Mouse (Mus musculus) neural tube, embryonic 14.5 days (tissue): Measurements from ENCODE around the gene C330021F23Rik. TPM values are rescaled to one million over a fixed set of nuclear protein-coding genes. Genes with fewer than 3 reads are reported as not detected.
A peak's percentile ranks its signal among the peaks of the same experiment; 100 is the strongest.

Experiments
- ATAC-seq: fragments of 200-750 bp; cut with Nextera tagmentation; 2 replicates; pipeline ENCODE4 v1.8.0; 2017; ENCODE audit warnings: low read depth, mild to moderate bottlenecking, moderate TSS enrichment, moderate library complexity
- H3K27ac ChIP-seq: fragments of 300-500 bp; sonication (generic); 2 replicates; pipeline ENCODE4 v1.5.1; 2014; ENCODE audit warnings: low read depth, mild to moderate bottlenecking, control low read depth, low read length, moderate library complexity, mixed read lengths
- H3K27me3 ChIP-seq: fragments of 300-500 bp; sonication (generic); 2 replicates; pipeline ENCODE4 v1.6.1; 2014; ENCODE audit warnings: low read length; ENCODE audit not compliant: control insufficient read depth, insufficient read depth
- H3K36me3 ChIP-seq: fragments of 300-500 bp; sonication (generic); 2 replicates; pipeline ENCODE4 v1.6.1; 2014; ENCODE audit warnings: low read length, mixed read lengths; ENCODE audit not compliant: control insufficient read depth, insufficient read depth
- H3K4me1 ChIP-seq: fragments of 300-500 bp; sonication (generic); 2 replicates; pipeline ENCODE4 v1.6.1; 2014; ENCODE audit warnings: low read length; ENCODE audit not compliant: control insufficient read depth, insufficient read depth
- H3K4me2 ChIP-seq: fragments of 300-500 bp; sonication (generic); 2 replicates; pipeline ENCODE4 v1.6.1; 2014; ENCODE audit warnings: mild to moderate bottlenecking, low read depth, low read length, control low read depth
- H3K4me3 ChIP-seq: fragments of 300-500 bp; sonication (generic); 2 replicates; pipeline ENCODE4 v1.5.1; 2014; ENCODE audit warnings: low read depth, low read length, control low read depth, mixed read lengths
- H3K9ac ChIP-seq: fragments of 300-500 bp; sonication (generic); replicated peaks from 2 replicates; pipeline ENCODE4 v1.6.1; 2014; ENCODE audit warnings: low read depth, mild to moderate bottlenecking, control low read depth, low read length, mixed read lengths
- H3K9me3 ChIP-seq: fragments of 300-500 bp; sonication (generic); 2 replicates; pipeline ENCODE4 v1.6.1; 2016; ENCODE audit warnings: low read length; ENCODE audit not compliant: control insufficient read depth
- WGBS: fragments of 180-500 bp; shearing (Covaris S2); extraction: QIAGEN DNeasy Blood & Tissue Kit; methylation state at CpG from one replicate; pipeline ENCODE4 v1.1.7; 2014; 5-methylcytosine and 5-hydroxymethylcytosine counted together
- polyA plus RNA-seq: library from polyadenylated mRNA; unstranded; fragments of >200 nt; fragmentation: Nextera tagmentation; extraction: Ambion mirVana; gene quantifications from 2 replicates; pipeline ENCODE4 v1.2.1, GENCODE M21; 2014

Gene C330021F23Rik
- polyA plus RNA-seq, 1 experiment from 2014 or later = 0.60 TPM

- no peaks in the 10 kb centered on the region for H3K4me1 ChIP-seq
- 96% methylated on average over 4 of the region's 4 CpGs for WGBS
- no peak overlapping the region for H3K9ac ChIP-seq
- no peaks in the 10 kb centered on the region for H3K9me3 ChIP-seq
- H3K4me3 ChIP-seq = no peak overlapping the region
- H3K27ac ChIP-seq = no peak overlapping the region
- no peak overlapping the region for H3K4me2 ChIP-seq
- peaks cover 43% of the 10 kb centered on the region for H3K36me3 ChIP-seq
- ATAC-seq = no peak
- no peaks in the 10 kb centered on the region for H3K27me3 ChIP-seq
These were observed 27.7 kb upstream of the C330021F23Rik start for GRCm38 (mm10) chr8:3540076-3540475.

- ATAC-seq = no peak
- Histone ChIP-seq H3K4me1 (no peaks in the 10 kb centered on the region), H3K9me3 (no peaks in the 10 kb centered on the region), H3K27me3 (no peaks in the 10 kb centered on the region), H3K27ac (no peak overlapping the region), H3K4me3 (no peak overlapping the region), H3K4me2 (no peak overlapping the region), H3K9ac (no peak overlapping the region), H3K36me3 (peaks cover 18% of the 10 kb centered on the region)
- WGBS = 91% methylated on average over 2 of the region's 2 CpGs
These were observed 21.3 kb upstream of the C330021F23Rik start for GRCm38 (mm10) chr8:3546511-3546910.

GRCm38 (mm10) chr8:3552240-3552639 lies 15.6 kb upstream of the C330021F23Rik start:
- no peak overlapping the region for H3K4me2 ChIP-seq
- 79% methylated on average over 1 of the region's 1 CpGs for WGBS
- no peak overlapping the region for H3K4me3 ChIP-seq
- H3K4me1 ChIP-seq = no peaks in the 10 kb centered on the region
- H3K9me3 ChIP-seq = no peaks in the 10 kb centered on the region
- H3K27ac ChIP-seq = no peak overlapping the region
- H3K9ac ChIP-seq = no peak overlapping the region
- no peaks in the 10 kb centered on the region for H3K27me3 ChIP-seq
- no peaks in the 10 kb centered on the region for H3K36me3 ChIP-seq
- no peak for ATAC-seq

- Histone ChIP-seq H3K36me3 (no peaks in the 10 kb centered on the region), H3K4me1 (no peaks in the 10 kb centered on the region), H3K9ac (no peak overlapping the region), H3K4me2 (no peak overlapping the region), H3K27ac (no peak overlapping the region), H3K27me3 (no peaks in the 10 kb centered on the region), H3K4me3 (no peak overlapping the region), H3K9me3 (no peaks in the 10 kb centered on the region)
- WGBS = 66% methylated on average over 4 of the region's 4 CpGs
- peak; percentile 93 for ATAC-seq
These were observed 11.7 kb upstream of the C330021F23Rik start for GRCm38 (mm10) chr8:3556114-3556513.

GRCm38 (mm10) chr8:3568378-3568777 lies 588 bp downstream of the C330021F23Rik start:
- no peaks in the 10 kb centered on the region for H3K36me3 ChIP-seq
- no peak overlapping the region for H3K4me2 ChIP-seq
- no peak overlapping the region for H3K27ac ChIP-seq
- H3K4me3 ChIP-seq = no peak overlapping the region
- 4% methylated on average over 7 of the region's 7 CpGs for WGBS
- ATAC-seq = no peak
- no peaks in the 10 kb centered on the region for H3K9me3 ChIP-seq
- H3K4me1 ChIP-seq = 0 out of 2 replicates have a peak, but pooled peaks cover 3% of the 10 kb centered on the region
- no peak overlapping the region for H3K9ac ChIP-seq
- no peaks in the 10 kb centered on the region for H3K27me3 ChIP-seq

GRCm38 (mm10) chr8:3569784-3570183 lies 2.0 kb downstream of the C330021F23Rik start:
- H3K4me1 ChIP-seq = 0 out of 2 replicates have a peak, but pooled peaks cover 3% of the 10 kb centered on the region
- H3K9ac ChIP-seq = no peak overlapping the region
- no peak overlapping the region for H3K27ac ChIP-seq
- H3K4me3 ChIP-seq = no peak overlapping the region
- no peak for ATAC-seq
- H3K9me3 ChIP-seq = no peaks in the 10 kb centered on the region
- H3K36me3 ChIP-seq = no peaks in the 10 kb centered on the region
- H3K27me3 ChIP-seq = no peaks in the 10 kb centered on the region
- 91% methylated on average over 5 of the region's 5 CpGs for WGBS
- H3K4me2 ChIP-seq = no peak overlapping the region

GRCm38 (mm10) chr8:3574546-3574945 lies 6.8 kb downstream of the C330021F23Rik start:
- ATAC-seq = no peak
- 91% methylated on average over 3 of the region's 3 CpGs for WGBS

GRCm38 (mm10) chr8:3576211-3576960 lies 8.6 kb downstream of the C330021F23Rik start:
- no peaks in the 10 kb centered on the region for H3K36me3 ChIP-seq
- no peak overlapping the region for H3K27ac ChIP-seq
- H3K4me2 ChIP-seq = no peak overlapping the region
- no peak overlapping the region for H3K4me3 ChIP-seq
- H3K4me1 ChIP-seq = no peaks in the 10 kb centered on the region
- no peaks in the 10 kb centered on the region for H3K27me3 ChIP-seq
- H3K9ac ChIP-seq = no peak overlapping the region
- H3K9me3 ChIP-seq = no peaks in the 10 kb centered on the region
- ATAC-seq = no peak
- WGBS = 79% methylated on average over 15 of the region's 15 CpGs

More at GRCm38 (mm10) chr8:3574546-3574945, 6.8 kb downstream of the C330021F23Rik start:
- H3K9ac ChIP-seq = no peak overlapping the region
- no peak overlapping the region for H3K4me3 ChIP-seq
- H3K36me3 ChIP-seq = no peaks in the 10 kb centered on the region
- no peaks in the 10 kb centered on the region for H3K4me1 ChIP-seq
- H3K9me3 ChIP-seq = no peaks in the 10 kb centered on the region
- H3K27me3 ChIP-seq = no peaks in the 10 kb centered on the region
- no peak overlapping the region for H3K4me2 ChIP-seq
- no peak overlapping the region for H3K27ac ChIP-seq

- H3K9ac ChIP-seq = no peak overlapping the region
- no peak overlapping the region for H3K27ac ChIP-seq
- H3K4me1 ChIP-seq = no peaks in the 10 kb centered on the region
- no peaks in the 10 kb centered on the region for H3K9me3 ChIP-seq
- no peak overlapping the region for H3K4me3 ChIP-seq
- 83% methylated on average over 9 of the region's 9 CpGs for WGBS
- no peak overlapping the region for H3K4me2 ChIP-seq
- ATAC-seq = no peak
- no peaks in the 10 kb centered on the region for H3K36me3 ChIP-seq
- no peaks in the 10 kb centered on the region for H3K27me3 ChIP-seq
These were observed 11.9 kb downstream of the C330021F23Rik start for GRCm38 (mm10) chr8:3579390-3580364.
